Mouse (Mus musculus): ENCODE results near the gene Abca5.
"Not testable (repeated sequence)": the region's sequence is repeated elsewhere in the genome, so short reads cannot be mapped to it uniquely, and the experiment has no call there.

Gene Abca5

DNA sequence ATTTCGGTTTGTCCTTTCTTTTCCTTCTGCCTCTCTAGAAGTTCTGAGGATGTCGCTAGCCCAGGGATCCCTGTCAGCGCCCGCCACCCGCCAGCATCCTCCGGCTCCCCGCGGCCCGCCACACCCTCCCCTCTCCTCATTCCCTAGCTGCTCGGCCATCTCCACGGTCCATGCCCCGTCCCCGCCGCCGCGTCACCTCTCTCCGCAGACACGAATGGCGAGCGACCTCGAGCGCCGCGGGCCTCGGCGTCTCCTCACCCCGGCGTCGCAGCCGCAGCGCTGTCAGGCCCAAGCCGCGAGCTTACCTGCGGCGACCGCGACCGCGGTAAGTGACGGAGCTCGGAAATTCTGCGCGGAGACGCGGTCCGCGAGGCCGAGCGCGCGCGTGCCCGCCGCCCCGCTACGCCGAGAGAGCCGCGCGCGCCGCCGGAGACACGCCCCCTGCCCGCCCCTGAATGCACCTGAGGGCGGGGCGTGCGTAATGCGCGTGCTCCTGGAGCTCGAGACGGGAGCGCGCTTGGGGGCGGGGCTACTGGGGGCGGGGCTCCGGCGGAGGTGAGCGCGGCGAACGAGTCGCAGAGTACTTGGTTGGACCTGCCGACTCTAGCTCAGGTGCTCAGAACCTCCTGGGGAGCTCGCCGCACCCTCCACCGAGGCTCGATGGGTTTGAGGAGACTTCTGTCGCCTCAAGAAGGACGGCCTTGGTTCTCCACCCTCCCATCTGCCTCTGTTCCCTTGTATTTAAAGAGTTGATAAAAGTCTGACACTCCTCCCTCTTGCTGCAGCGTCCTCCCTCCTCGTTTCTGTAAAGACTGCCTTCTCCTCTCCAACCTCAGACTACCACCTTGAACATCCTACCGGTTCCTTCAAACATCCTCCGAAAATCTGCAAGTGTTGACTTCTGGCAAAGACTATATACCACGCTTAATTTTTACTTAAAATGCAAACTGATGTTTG lies at the start of gene Abca5:
TSS of gene Abca5 (minus strand) at position 428 of the 957 bp plus-strand sequence.
- DNase-seq (ENCODE audit: low read depth, low spot score), result peak; percentile 77

- DNase-seq (ENCODE audit: low read depth, low spot score), result no peak
Observed at GRCm38 (mm10) chr11:110385487-110385886, 48.0 kb upstream of the Abca5 start.

DNA sequence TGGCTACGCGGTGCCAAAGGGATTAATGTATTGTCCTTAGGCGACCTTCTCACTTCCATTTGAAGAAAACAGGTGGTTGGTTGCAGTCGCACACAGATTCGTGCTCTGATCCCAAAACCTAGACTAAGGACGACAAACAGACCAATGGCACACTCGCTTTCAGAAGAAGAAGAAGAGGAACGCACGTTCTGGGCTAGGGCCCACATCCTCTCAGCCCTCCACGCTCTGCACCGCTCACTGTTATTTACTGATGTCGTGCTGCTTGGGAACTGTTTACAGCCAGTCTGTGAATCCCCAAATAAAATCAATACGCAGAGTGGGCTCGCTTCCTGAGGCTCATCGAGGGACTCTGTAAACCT lies 42.8 kb upstream of the Abca5 start:
- DNase-seq (ENCODE audit: low read depth, low spot score), result no peak

DNA sequence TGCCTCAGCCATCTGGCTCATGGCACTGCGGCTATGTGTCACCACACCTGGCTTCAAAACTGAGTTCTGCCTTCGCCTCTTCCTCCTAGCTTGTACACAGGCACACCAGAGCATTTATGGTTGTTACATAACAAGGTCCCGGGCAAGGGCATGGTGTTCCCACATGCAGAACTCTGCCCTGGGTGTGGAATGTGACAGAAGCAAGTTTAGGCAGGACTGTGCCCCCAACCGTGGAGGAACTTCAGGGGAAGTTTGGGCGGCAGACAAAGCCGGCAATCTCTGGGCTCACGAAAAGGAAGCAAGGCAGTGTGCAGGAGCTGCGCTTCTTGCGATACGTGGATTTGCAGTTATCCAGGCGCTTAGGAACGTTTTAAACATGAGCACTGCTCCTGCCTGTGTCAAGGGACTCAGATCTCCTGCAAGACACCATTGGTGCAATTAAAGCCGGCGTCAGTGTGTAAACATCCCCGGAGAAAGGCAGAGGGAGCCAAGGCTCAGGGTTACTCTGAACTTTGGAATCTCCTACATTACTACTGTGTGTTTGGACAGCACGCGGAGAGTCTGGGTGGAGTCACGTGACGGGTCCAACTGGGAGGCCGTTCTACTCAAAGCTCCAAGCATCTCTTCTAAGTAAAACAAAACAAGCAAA lies 42.3 kb upstream of the Abca5 start:
- no peak for DNase-seq (ENCODE audit: low read depth, low spot score)

GRCm38 (mm10) chr11:110374036-110374435 lies 36.5 kb upstream of the Abca5 start:
- DNase-seq (ENCODE audit: low read depth, low spot score), result no peak

- no peak for DNase-seq (ENCODE audit: low read depth, low spot score)
Observed at GRCm38 (mm10) chr11:110372266-110372954, 34.9 kb upstream of the Abca5 start.

- DNase-seq (ENCODE audit: low read depth, low spot score), result no peak
Observed at GRCm38 (mm10) chr11:110371827-110372226, 34.3 kb upstream of the Abca5 start.

DNA sequence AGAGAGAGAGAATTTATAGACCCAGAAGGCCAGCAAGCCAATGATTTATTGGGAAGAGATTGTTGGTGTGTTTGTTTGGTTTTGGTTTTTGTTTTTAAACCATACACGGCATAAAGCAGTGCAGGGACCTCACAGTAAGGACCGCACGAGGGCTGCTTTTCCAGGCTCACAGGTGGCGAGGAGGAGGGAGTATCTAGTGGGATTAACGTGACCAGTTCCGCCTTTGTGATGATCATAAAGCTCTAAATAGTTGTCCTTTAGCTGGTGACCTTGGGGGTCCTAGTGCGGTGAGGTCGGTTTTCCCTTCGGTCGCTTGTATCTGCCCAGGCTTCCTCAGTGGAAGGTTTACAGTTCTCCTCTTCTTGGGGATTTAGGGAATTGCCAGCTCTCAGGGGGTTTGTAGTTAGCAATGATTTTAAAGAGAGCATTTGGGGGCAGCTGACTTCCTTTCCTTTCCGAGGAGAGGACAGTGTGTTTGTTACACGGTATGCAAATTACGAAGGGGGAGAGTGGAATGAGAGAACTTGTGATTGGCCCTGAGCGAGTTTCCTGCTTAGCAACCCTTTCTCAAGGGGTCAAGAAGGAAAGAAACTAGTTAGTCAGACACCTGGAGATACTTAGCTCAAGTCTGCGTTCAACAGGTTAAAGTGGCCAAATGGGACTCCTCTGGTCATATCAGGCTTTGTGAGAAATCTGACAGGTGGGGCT lies 31.9 kb upstream of the Abca5 start:
- DNase-seq (ENCODE audit: low read depth, low spot score), result no peak

DNA sequence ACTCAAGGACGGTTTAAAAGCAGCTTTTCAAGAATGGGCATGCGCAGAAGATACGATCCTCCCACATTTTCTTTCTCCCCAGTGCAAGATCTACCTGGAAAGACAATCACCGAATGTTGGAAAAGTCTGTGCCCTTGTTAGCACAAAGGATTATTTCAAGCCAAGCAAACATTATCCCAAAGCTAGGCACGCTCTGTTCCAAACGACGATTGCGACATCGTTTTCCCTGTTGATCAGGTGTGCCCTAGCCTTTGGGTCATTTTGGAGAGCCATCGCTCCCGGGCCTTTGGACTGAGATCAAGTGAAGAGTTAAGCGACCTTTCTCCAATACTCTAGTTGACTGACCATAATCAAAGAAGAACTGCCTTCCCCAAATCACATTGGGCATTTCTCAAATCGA lies 30.1 kb upstream of the Abca5 start:
- no peak for DNase-seq (ENCODE audit: low read depth, low spot score)

DNA sequence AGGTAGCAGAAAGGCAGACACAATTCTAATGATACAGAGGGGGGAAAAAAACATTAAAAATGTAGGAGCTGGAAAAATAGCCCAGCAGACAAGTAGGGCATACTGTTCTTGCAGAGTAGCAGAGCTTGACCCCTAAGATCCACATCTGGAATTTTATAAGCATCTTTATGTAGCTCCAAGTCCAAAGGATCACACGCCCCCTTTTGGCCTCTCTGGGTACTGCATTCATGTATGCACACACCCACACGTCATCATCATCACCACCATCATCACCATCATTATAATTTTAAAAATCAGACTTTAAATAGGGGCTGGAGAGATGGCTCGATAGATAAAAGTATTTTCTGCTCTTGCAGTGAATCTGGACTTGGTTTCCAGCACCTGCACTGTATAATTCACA lies 29.4 kb upstream of the Abca5 start:
- DNase-seq (ENCODE audit: low read depth, low spot score), result peak; percentile 8

- peak; percentile 78 for DNase-seq (ENCODE audit: low read depth, low spot score)
Observed at GRCm38 (mm10) chr11:110365016-110365415, 27.5 kb upstream of the Abca5 start.

- DNase-seq (ENCODE audit: low read depth, low spot score), result peak; percentile 81
Observed at GRCm38 (mm10) chr11:110357756-110358551, 20.4 kb upstream of the Abca5 start.

DNA sequence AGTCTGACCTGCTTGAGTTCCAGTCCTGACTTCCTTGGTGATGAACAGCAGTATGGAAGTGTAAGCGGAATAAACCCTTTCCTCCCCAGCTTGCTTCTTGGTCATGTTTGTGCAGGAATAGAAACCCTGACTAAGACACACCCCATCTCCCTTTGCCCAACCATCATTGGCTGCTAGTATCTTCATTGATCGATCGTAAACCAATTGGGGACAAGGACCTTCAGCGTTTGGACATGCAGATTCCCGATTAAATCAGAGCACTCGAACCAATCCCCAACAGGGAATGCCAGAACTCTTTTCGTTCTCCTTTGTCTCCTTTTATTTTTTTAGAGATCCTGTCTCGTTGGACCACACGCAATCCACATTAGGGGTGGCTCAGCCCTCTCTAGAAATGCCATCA lies 17.6 kb upstream of the Abca5 start:
- not testable (repeated sequence) for DNase-seq (ENCODE audit: low read depth, low spot score)

- DNase-seq (ENCODE audit: low read depth, low spot score), result no peak
Observed at GRCm38 (mm10) chr11:110354261-110354660, 16.7 kb upstream of the Abca5 start.

DNA sequence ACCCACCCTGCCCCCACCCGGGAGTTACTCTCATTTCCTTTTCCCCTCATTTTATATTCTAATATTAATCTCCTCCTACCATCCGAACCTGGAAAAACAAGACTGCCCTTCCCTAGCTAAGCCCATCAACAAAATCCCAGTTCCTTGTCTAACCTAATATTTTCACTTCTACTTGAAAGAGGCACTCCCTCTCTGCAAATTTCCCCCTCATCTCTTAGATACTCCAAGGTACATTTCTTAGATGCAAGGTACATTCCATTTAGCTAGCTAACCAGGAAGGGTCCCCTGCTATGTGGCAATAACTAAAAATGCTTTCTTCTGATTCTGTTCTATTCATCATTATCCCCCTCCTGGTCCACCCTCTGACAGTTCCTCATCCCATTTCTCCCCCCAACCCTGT lies 10.7 kb upstream of the Abca5 start:
- DNase-seq (ENCODE audit: low read depth, low spot score), result no peak

DNA sequence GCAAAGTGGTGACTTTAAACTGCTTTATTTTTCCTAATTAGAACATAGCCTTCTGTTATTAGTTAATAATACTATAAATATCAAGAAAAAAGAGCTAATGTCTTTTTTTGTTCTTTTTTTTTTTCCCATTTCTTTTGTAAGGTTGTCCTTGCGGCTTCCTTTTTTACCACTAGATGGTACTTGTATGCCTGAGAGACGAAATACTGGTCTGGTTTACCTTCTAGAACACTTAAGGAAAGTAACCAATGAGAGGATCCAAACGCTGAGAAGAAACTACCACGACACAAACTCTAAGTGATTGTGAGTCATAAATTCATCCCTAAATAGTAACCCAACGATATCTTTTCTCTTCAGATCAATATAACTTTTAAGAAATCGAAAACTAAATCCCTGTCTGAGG lies 10.3 kb upstream of the Abca5 start:
- peak; percentile 31 for DNase-seq (ENCODE audit: low read depth, low spot score)

DNA sequence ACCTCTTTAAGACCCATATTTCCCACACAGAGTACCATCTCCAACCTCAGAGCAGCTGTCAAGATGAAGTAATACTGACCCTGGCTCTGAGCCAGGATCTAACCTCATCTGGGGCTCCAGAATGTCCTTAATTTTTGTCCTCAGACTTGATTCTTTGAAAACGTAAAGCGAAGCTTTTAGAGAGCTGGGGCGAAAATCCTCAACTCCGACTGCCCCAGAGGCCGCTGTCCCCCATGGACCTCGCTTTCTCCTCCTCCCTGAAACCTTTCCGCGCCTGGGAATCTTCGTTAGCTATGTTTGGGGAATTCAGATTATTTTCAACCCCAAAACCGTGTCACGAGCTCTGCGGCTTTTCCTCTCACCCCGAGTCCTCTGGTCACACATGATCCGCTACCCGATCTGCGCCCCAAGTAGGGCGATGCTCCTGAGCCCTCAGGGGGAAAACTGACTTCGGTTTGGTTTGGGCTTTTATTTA lies 665 bp downstream of the Abca5 start:
- peak; percentile 64 for DNase-seq (ENCODE audit: low read depth, low spot score)

- no peak for DNase-seq (ENCODE audit: low read depth, low spot score)
Observed at GRCm38 (mm10) chr11:110330093-110330492, 7.4 kb downstream of the Abca5 start.

- DNase-seq (ENCODE audit: low read depth, low spot score), result no peak
Observed at GRCm38 (mm10) chr11:110322266-110322665, 15.2 kb downstream of the Abca5 start.

DNA sequence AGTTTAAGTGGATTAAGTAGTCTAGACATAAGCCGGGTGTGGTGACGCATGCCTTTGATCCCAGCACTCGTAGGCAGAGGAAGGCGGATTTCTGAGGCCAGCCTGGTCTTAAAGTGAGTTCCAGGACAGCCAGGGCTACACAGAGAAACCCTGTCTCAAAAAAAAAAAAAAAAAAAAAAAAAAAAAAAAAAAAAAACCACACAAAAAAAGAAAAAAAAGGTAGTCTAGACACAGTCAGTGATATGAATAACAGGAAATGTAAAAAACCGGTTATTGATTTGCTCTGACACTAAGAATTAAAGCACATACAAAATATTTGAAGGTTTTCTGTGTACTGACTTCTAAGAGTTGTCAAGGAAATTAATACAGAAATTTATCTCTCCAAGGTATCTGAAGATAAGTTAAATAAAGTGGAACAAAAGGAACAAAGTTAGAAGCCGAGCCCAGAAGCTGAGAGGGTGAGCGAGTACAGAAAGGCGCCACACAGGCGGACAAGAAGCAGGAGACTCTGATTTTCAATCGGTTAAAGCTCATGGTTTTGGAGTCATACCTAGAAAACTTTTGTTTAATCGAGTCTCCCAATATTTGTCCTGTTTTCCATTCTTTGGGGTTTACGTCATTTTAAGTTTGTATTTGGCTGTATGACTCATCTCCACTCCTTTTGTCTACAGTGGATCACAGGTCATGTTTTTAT lies 30.9 kb downstream of the Abca5 start:
- peak; percentile 18 for DNase-seq (ENCODE audit: low read depth, low spot score)
